ENCODE assay signal across 23 mouse cellular contexts in the genomic region with DNA sequence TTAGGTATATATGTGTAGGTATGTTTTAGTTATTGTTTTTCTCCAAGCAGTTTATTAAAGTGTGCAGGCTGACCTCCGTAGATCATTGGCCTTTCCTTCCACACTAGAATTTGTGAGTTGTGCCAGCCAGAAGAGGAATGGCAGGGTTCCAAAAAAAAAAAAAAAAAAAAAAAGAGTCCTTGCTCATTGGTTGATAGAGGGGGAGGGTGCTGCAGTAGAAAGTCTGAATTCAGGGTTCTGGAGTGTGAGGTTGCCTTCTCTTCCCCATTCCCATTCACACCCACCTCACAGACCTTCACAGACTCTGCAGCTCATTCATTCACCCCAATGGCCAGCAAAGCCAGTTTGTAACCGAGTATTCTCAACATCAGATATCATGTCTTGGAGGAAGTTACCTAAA. TPM values are rescaled to one million over a fixed set of nuclear protein-coding genes. Genes with fewer than 3 reads are reported as not detected.
DNase-seq lines count a peak whose midpoint lies in the region; ATAC-seq and TF ChIP-seq lines count a peak whose summit lies in the region.
"Had no signal": no experiment of that assay in that cellular context is flagged by ENCODE, and none has a peak within 500 bp of the region (broad histone marks: within the 10 kb centered on the region; RNA-seq: fewer than 3 reads in every experiment).

No protein-coding gene starts in this region.

- no peak overlapping the region for H3K9ac ChIP-seq in hindbrain, embryonic 16.5 days (ENCODE audit: low read depth, low read length)
- no peak overlapping the region for H3K9ac ChIP-seq in hindbrain, embryonic 14.5 days
- H3K9ac ChIP-seq in kidney, embryonic 15.5 days, result no peak overlapping the region
- H3K9ac ChIP-seq: heart, embryonic 13.5 days; hindbrain, embryonic 13.5 days; lung, embryonic 14.5 days; midbrain, embryonic 12.5 days had no signal

- no peaks in the 10 kb centered on the region for H3K36me3 ChIP-seq in hindbrain, embryonic 16.5 days (ENCODE audit: control insufficient read depth, insufficient read depth, low read length)
- no peaks in the 10 kb centered on the region for H3K36me3 ChIP-seq in hindbrain, embryonic 14.5 days (replicated peaks; ENCODE audit: control insufficient read depth, insufficient read depth)
- no peaks in the 10 kb centered on the region for H3K36me3 ChIP-seq in kidney, embryonic 15.5 days
- no peaks in the 10 kb centered on the region for H3K36me3 ChIP-seq in thymus, adult 2 months (ENCODE audit: control insufficient read depth, insufficient read depth, low read length)
- H3K36me3 ChIP-seq: heart, embryonic 13.5 days; hindbrain, embryonic 13.5 days; midbrain, embryonic 12.5 days had no signal

- no peak overlapping the region for H3K4me3 ChIP-seq in hindbrain, embryonic 16.5 days (ENCODE audit: low read length)
- no peak overlapping the region for H3K4me3 ChIP-seq in hindbrain, embryonic 14.5 days (replicated peaks; ENCODE audit: low read length)
- no peak overlapping the region for H3K4me3 ChIP-seq in kidney, embryonic 15.5 days (replicated peaks)
- H3K4me3 ChIP-seq in thymus, adult 2 months (ENCODE audit: control insufficient read depth, insufficient read depth, low read length), result no peak overlapping the region
- no peak overlapping the region for H3K4me3 ChIP-seq in lung, adult 2 months (replicated peaks; ENCODE audit: extremely low read depth, low read depth, low read length)
- H3K4me3 ChIP-seq: heart, embryonic 13.5 days; hindbrain, embryonic 13.5 days; left cerebral cortex, adult 2 months; midbrain, embryonic 12.5 days had no signal

- TF ChIP-seq POLR2A in thymus, adult 2 months (IDR thresholded peaks at IDR 0.05; ENCODE audit: control insufficient read depth, extremely low read depth, insufficient read depth, low read length, poor library complexity), result no peak
- TF ChIP-seq POLR2A in lung, adult 2 months (IDR thresholded peaks at IDR 0.05; ENCODE audit: borderline replicate concordance, extremely low read depth, low read depth, low read length), result no peak

- H3K27ac ChIP-seq in hindbrain, embryonic 16.5 days (ENCODE audit: low read depth, low read length), result no peak overlapping the region
- no peak overlapping the region for H3K27ac ChIP-seq in hindbrain, embryonic 14.5 days
- H3K27ac ChIP-seq in kidney, embryonic 15.5 days, result no peak overlapping the region
- H3K27ac ChIP-seq in thymus, adult 2 months (ENCODE audit: control insufficient read depth, insufficient read depth, low read length), result peak overlapping the region; percentile 87
- H3K27ac ChIP-seq: heart, embryonic 13.5 days; hindbrain, embryonic 13.5 days; left cerebral cortex, adult 2 months; midbrain, embryonic 12.5 days; stomach, postnatal 0 days had no signal

- no peak overlapping the region for H3K4me2 ChIP-seq in hindbrain, embryonic 16.5 days (ENCODE audit: low read length)
- H3K4me2 ChIP-seq in hindbrain, embryonic 14.5 days (replicated peaks), result no peak overlapping the region
- H3K4me2 ChIP-seq in kidney, embryonic 15.5 days, result no peak overlapping the region
- H3K4me2 ChIP-seq: heart, embryonic 13.5 days; hindbrain, embryonic 13.5 days; lung, embryonic 14.5 days; midbrain, embryonic 12.5 days had no signal

- DNase-seq in hindbrain, embryonic 14.5 days (ENCODE audit: low spot score), result no peak
- peak; percentile 83 for DNase-seq in kidney, adult 9 months
- DNase-seq in thymus, adult 2 months, result peak; percentile 18
- DNase-seq in thymus, postnatal 0 days (ENCODE audit: low spot score), result no peak
- peak; percentile 56 to 72 for DNase-seq in kidney, postnatal 25 days
- no peak for DNase-seq in lung, adult 2 months
- DNase-seq: adrenal gland, adult 8-10 months; cerebellum, adult 11-12 months; cerebellum, postnatal 10 days; gastrocnemius, postnatal 25 days; heart, adult 18-20 months; layer of hippocampus, adult 9-11 months; lung, embryonic 14.5 days; right cerebral cortex, postnatal 14 days had no signal

- peak; percentile 52; the same call in 1 of the 2 replicates for ATAC-seq in hindbrain, embryonic 16.5 days
- no peak for ATAC-seq in hindbrain, embryonic 14.5 days (ENCODE audit: low FRiP score)
- no peak for ATAC-seq in kidney, embryonic 15.5 days (replicated peaks; ENCODE audit: low FRiP score)
- ATAC-seq: CD4-positive, CD25-positive, alpha-beta regulatory T cell, adult 4 months; intestine, embryonic 16.5 days had no signal

- H3K4me1 ChIP-seq in hindbrain, embryonic 16.5 days (ENCODE audit: control insufficient read depth, insufficient read depth, low read depth, low read length), result no peaks in the 10 kb centered on the region
- no peaks in the 10 kb centered on the region for H3K4me1 ChIP-seq in hindbrain, embryonic 14.5 days (replicated peaks; ENCODE audit: control insufficient read depth, insufficient read depth, low read length)
- H3K4me1 ChIP-seq in kidney, embryonic 15.5 days, result no peaks in the 10 kb centered on the region
- peaks cover 22% of the 10 kb centered on the region for H3K4me1 ChIP-seq in thymus, adult 2 months (replicated peaks; ENCODE audit: control insufficient read depth, insufficient read depth, low read length)
- no peaks in the 10 kb centered on the region for H3K4me1 ChIP-seq in lung, adult 2 months (ENCODE audit: control insufficient read depth, insufficient read depth, low read length)
- H3K4me1 ChIP-seq: hindbrain, embryonic 13.5 days; midbrain, embryonic 12.5 days had no signal

- TF ChIP-seq CTCF in thymus, adult 2 months (IDR thresholded peaks at IDR 0.05; ENCODE audit: borderline replicate concordance, control insufficient read depth, extremely low read depth, insufficient read depth, low read length, poor library complexity), result no peak
- TF ChIP-seq CTCF in lung, adult 2 months (IDR thresholded peaks at IDR 0.05; ENCODE audit: insufficient read depth, low read length), result no peak

- no peaks in the 10 kb centered on the region for H3K27me3 ChIP-seq in hindbrain, embryonic 16.5 days (replicated peaks; ENCODE audit: control insufficient read depth, insufficient read depth, low read length)
- no peaks in the 10 kb centered on the region for H3K27me3 ChIP-seq in hindbrain, embryonic 14.5 days (ENCODE audit: control insufficient read depth, insufficient read depth, low read length)
- H3K27me3 ChIP-seq in kidney, embryonic 15.5 days, result no peaks in the 10 kb centered on the region
- no peaks in the 10 kb centered on the region for H3K27me3 ChIP-seq in thymus, adult 2 months (ENCODE audit: control insufficient read depth, insufficient read depth, low read length)
- H3K27me3 ChIP-seq: heart, embryonic 13.5 days; hindbrain, embryonic 13.5 days; midbrain, embryonic 12.5 days had no signal

- WGBS in hindbrain, embryonic 16.5 days, result 82% methylated on average over 2 of the region's 2 CpGs
- 86% methylated on average over 2 of the region's 2 CpGs for WGBS in hindbrain, embryonic 14.5 days
- WGBS in kidney, embryonic 15.5 days, result 96% methylated on average over 2 of the region's 2 CpGs
- WGBS in thymus, adult 2 months, result 42% methylated on average over 2 of the region's 2 CpGs
- WGBS in lung, adult 2 months, result 62% methylated on average over 2 of the region's 2 CpGs

- no peaks in the 10 kb centered on the region; the same call in 1 of the 2 replicates for H3K9me3 ChIP-seq in hindbrain, embryonic 16.5 days (ENCODE audit: control insufficient read depth, low read length)
- no peaks in the 10 kb centered on the region for H3K9me3 ChIP-seq in hindbrain, embryonic 14.5 days (ENCODE audit: control insufficient read depth, low read length)
- H3K9me3 ChIP-seq in kidney, embryonic 15.5 days (replicated peaks), result no peaks in the 10 kb centered on the region
- H3K9me3 ChIP-seq: heart, embryonic 13.5 days; hindbrain, embryonic 13.5 days; midbrain, embryonic 12.5 days had no signal

RNA-seq across cellular contexts. Expression of a gene that starts 24.1 kb away (rescaled TPM):
- polyA plus RNA-seq in hindbrain, embryonic 16.5 days (2015; fragmentation: Nextera tagmentation; extraction: Ambion mirVana), result 1.7 and 2.3 TPM in 2 replicates
- polyA plus RNA-seq in hindbrain, embryonic 14.5 days (2014; fragmentation: Nextera tagmentation; extraction: Ambion mirVana), result 1.8 TPM in 2 replicates
- polyA plus RNA-seq in kidney, embryonic 15.5 days (2015; fragmentation: Nextera tagmentation; extraction: Ambion mirVana), result 17.2 and 17.6 TPM in 2 replicates
- 5.7 and 6.5 TPM in 2 replicates for polyA plus RNA-seq in thymus, adult 2 months (2012; rRNA removed)
- 2.7 TPM in 2 replicates for polyA plus RNA-seq in thymus, postnatal 0 days (2015; fragmentation: Nextera tagmentation; extraction: Ambion mirVana)
- polyA plus RNA-seq in lung, adult 2 months (2012; rRNA removed), result 6.6 and 7.9 TPM in 2 replicates

Comparison
In these comparisons a context has a peak if more than half of its experiments do, and no peak if none do; other contexts are left out.
1. DNase-seq: peak in kidney, adult 9 months (single experiment), thymus, adult 2 months (single experiment) and kidney, postnatal 25 days (2 of 2); none in hindbrain, embryonic 14.5 days (single experiment), thymus, postnatal 0 days (single experiment) and lung, adult 2 months (single experiment).